Mouse (Mus musculus) v-Abl transformed pro-B cells (cell line): ENCODE results near the gene Dnajc21.

Source experiments
- in situ Hi-C, 2 experiments: fragments of 400-800 bp; cut with MboI; formaldehyde crosslinking; loops; one replicate each; pipeline ENCODE4 v1.15.1; 2025; ENCODE audit not compliant: unreplicated experiment in 2 of 2

Dnajc21 gene

GRCm38 (mm10) chr15:10442275-10442674, 28.0 kb downstream of the Dnajc21 start:
- in situ Hi-C loops = loop anchor here in 1 of 2 experiments (10.0 kb wide), 2 partner anchors 687 to 987 kb away; no protein-coding TSS in a partner anchor

GRCm38 (mm10) chr15:10441493-10441892, 28.8 kb downstream of the Dnajc21 start:
- in situ Hi-C loops = loop anchor here in 1 of 2 experiments (10.0 kb wide), 2 partner anchors 687 to 987 kb away; no protein-coding TSS in a partner anchor

- in situ Hi-C loops = loop anchor here in 1 of 2 experiments (10.0 kb wide), 2 partner anchors 685 to 985 kb away; no protein-coding TSS in a partner anchor
Observed at GRCm38 (mm10) chr15:10439963-10440362, 30.4 kb downstream of the Dnajc21 start.

- in situ Hi-C loops = no loop called here
Observed at GRCm38 (mm10) chr15:10436893-10437292, 33.4 kb downstream of the Dnajc21 start.

GRCm38 (mm10) chr15:10426545-10427266, 43.6 kb downstream of the Dnajc21 start:
- in situ Hi-C loops = no loop called here

- in situ Hi-C loops = no loop called here
Observed at GRCm38 (mm10) chr15:10426124-10426523, 44.2 kb downstream of the Dnajc21 start.

- in situ Hi-C loops = no loop called here
Observed at GRCm38 (mm10) chr15:10421785-10422144, 48.6 kb downstream of the Dnajc21 start.

GRCm38 (mm10) chr15:10421138-10421784, 49.1 kb downstream of the Dnajc21 start:
- in situ Hi-C loops = no loop called here

GRCm38 (mm10) chr15:10413656-10414055, 56.7 kb downstream of the Dnajc21 start:
- in situ Hi-C loops = no loop called here

- in situ Hi-C loops = no loop called here
Observed at GRCm38 (mm10) chr15:10410881-10411280, 59.4 kb downstream of the Dnajc21 start.

- in situ Hi-C loops = no loop called here
Observed at GRCm38 (mm10) chr15:10409842-10410241, 60.5 kb downstream of the Dnajc21 start.

GRCm38 (mm10) chr15:10400415-10400814, 69.9 kb downstream of the Dnajc21 start:
- in situ Hi-C loops = no loop called here

- in situ Hi-C loops = no loop called here
Observed at GRCm38 (mm10) chr15:10399795-10400194, 70.5 kb downstream of the Dnajc21 start.
